Mouse (Mus musculus) forebrain, postnatal 0 days (tissue): ENCODE measurements at regions not wholly inside any gene's neighbourhood (a gene's known extent, or its start where the extent isn't known, plus 50 kb on each side); places are given as distances from the start of the nearest gene placed in this dataset.
A peak's percentile ranks its signal among the peaks of the same experiment; 100 is the strongest.

Experiments
- ATAC-seq: fragments of 200-750 bp; cut with Nextera tagmentation; 2 replicates; pipeline ENCODE4 v1.8.0; 2017; ENCODE audit warnings: mild to moderate bottlenecking, moderate library complexity
- DNase-seq: peaks from one replicate; pipeline ENCODE4 v3.0.0-alpha.2; 2015
- H3K27ac ChIP-seq: fragments of 300-500 bp; sonication (generic); 2 replicates; pipeline ENCODE4 v1.5.1; 2014; ENCODE audit warnings: low read depth, mild to moderate bottlenecking, antibody characterized with exemption, low read length, moderate library complexity, mixed read lengths
- H3K27me3 ChIP-seq: fragments of 300-500 bp; sonication (generic); 2 replicates; pipeline ENCODE4 v1.6.1; 2014; ENCODE audit warnings: mild to moderate bottlenecking, low read length, mixed read lengths; ENCODE audit not compliant: insufficient read depth
- H3K36me3 ChIP-seq: fragments of 300-500 bp; sonication (generic); 2 replicates; pipeline ENCODE4 v1.6.1; 2014; ENCODE audit warnings: mild to moderate bottlenecking, moderate library complexity; ENCODE audit not compliant: insufficient read depth
- H3K4me1 ChIP-seq: fragments of 300-500 bp; sonication (generic); 2 replicates; pipeline ENCODE4 v1.6.1; 2014; ENCODE audit warnings: antibody characterized with exemption; ENCODE audit not compliant: insufficient read depth
- H3K4me2 ChIP-seq: fragments of 300-500 bp; sonication (generic); 2 replicates; pipeline ENCODE4 v1.6.1; 2014; ENCODE audit warnings: low read depth, mild to moderate bottlenecking, moderate library complexity
- H3K4me3 ChIP-seq: fragments of 300-500 bp; sonication (generic); 2 replicates; pipeline ENCODE4 v1.5.1; 2014; ENCODE audit warnings: low read depth, low read length, mixed read lengths
- H3K9ac ChIP-seq: fragments of 300-500 bp; sonication (generic); 2 replicates; pipeline ENCODE4 v1.6.1; 2014; ENCODE audit warnings: mild to moderate bottlenecking
- H3K9me3 ChIP-seq: fragments of 300-500 bp; sonication (generic); 2 replicates; pipeline ENCODE4 v1.6.1; 2016; ENCODE audit warnings: low read length
- CTCF ChIP-seq: sonication (generic); IDR thresholded peaks from 2 replicates; pipeline ENCODE4 v1.5.1; 2016; ENCODE audit warnings: antibody characterized with exemption, control low read depth, low read depth
- WGBS: fragments of 180-500 bp; shearing (Covaris S2); extraction: QIAGEN DNeasy Blood & Tissue Kit; methylation state at CpG from one replicate; pipeline ENCODE4 v1.1.7; 2014; 5-methylcytosine and 5-hydroxymethylcytosine counted together

DNA sequence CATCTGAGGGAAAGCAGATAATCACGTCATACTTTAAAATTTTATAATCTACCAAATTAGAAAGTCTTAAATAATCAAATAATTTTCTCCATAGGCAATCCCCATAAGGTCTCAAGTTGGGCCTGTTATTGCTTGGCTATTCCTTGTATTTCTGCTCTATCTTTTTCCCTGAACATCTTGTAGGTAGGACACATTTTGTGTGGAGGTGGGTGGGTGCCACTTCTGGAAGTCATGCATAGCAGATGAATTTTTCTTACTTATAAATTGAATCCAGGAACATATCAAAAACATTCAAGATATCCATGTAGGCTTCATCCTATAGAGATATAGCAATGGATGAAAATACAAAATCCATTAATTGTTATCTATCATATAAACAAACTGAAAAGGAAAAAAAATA is 1418.7 kb downstream of the Cdh11 start:
- Histone ChIP-seq H3K4me3 (no peak overlapping the region), H3K27ac (no peak overlapping the region), H3K9ac (no peak overlapping the region), H3K27me3 (no peaks in the 10 kb centered on the region), H3K4me1 (no peaks in the 10 kb centered on the region), H3K36me3 (no peaks in the 10 kb centered on the region), H3K4me2 (no peak overlapping the region), H3K9me3 (no peaks in the 10 kb centered on the region)
- DNase-seq (no peak), ATAC-seq (no peak)
- no peak for TF ChIP-seq CTCF
- WGBS, result 82% methylated on average over 1 of the region's 1 CpGs

DNA sequence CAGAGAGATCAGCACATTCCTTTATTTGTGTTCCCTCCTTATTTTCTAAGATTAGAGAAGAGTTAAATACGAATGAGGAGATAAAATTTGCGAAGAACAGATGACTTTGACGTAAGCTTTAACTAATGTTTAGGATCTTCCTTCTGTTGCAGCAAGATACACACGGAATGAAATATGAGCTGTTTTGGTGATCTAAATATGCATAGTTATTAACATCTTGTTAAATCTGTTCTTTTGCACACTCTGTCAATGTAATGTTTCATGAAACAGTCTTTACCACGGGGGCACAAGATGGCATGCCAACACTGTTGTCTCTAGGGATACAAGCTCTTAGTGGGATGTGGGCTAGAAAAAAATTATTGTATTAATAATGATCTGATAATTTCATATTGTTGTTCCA is 1434.6 kb downstream of the Cdh11 start:
- H3K4me2 ChIP-seq, result no peak overlapping the region
- no peaks in the 10 kb centered on the region for H3K36me3 ChIP-seq
- 39% methylated on average over 5 of the region's 5 CpGs for WGBS
- no peak for TF ChIP-seq CTCF
- peak; percentile 10 for DNase-seq
- H3K27ac ChIP-seq, result no peak overlapping the region
- ATAC-seq, result no peak
- H3K27me3 ChIP-seq, result no peaks in the 10 kb centered on the region
- H3K9me3 ChIP-seq, result no peaks in the 10 kb centered on the region
- no peak overlapping the region for H3K9ac ChIP-seq
- no peak overlapping the region for H3K4me3 ChIP-seq
- H3K4me1 ChIP-seq, result no peaks in the 10 kb centered on the region

DNA sequence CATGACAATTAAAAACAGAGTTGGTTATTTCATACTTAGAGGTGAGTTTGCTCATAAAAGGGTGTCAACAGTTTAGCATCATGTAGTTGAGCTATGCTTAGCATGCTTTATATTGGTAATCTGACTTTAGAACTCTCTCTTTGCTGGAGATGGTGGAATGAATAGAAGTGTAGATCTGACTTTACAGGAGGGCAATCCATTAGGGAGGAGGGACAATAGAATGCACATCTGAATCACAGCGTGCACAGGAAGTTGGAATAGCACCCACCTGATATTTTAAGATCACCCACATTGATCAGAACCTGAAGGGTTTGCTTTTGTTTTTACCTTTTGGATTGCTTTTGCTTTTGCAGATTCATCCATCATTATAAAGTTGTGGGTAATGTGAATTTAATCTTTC is 1435.7 kb downstream of the Cdh11 start:
- Histone ChIP-seq H3K9me3 (no peaks in the 10 kb centered on the region), H3K4me3 (no peak overlapping the region), H3K9ac (no peak overlapping the region), H3K4me1 (no peaks in the 10 kb centered on the region), H3K27ac (no peak overlapping the region), H3K36me3 (no peaks in the 10 kb centered on the region), H3K4me2 (no peak overlapping the region), H3K27me3 (no peaks in the 10 kb centered on the region)
- 65% methylated on average over 1 of the region's 1 CpGs for WGBS
- DNase-seq (no peak), ATAC-seq (no peak)
- no peak for TF ChIP-seq CTCF

DNA sequence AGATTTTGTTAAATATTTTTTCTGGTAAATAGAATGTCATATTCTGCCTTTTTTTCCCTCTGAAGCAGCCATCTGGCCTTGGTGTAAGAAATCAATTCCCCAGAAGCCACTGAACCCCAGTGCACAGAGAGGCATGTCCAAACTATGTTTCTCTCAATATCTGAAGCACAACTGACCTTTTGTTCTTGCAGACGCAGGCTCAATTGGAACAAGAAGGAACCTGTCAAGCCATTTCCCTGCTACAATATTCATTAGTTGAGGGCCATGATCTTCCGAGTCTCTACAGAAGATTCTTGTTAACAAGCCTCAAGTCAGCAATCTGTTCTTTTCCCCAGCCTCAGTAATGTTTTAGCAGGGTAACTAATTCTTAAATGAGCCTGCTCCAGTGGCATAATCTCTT is 1456.2 kb downstream of the Cdh11 start:
- Histone ChIP-seq H3K27ac (no peak overlapping the region), H3K9me3 (no peaks in the 10 kb centered on the region), H3K4me1 (no peaks in the 10 kb centered on the region), H3K4me3 (no peak overlapping the region), H3K4me2 (no peak overlapping the region), H3K27me3 (no peaks in the 10 kb centered on the region), H3K36me3 (no peaks in the 10 kb centered on the region), H3K9ac (no peak overlapping the region)
- peak; percentile 11 for DNase-seq
- TF ChIP-seq CTCF, result no peak
- WGBS, result 13% methylated on average over 2 of the region's 2 CpGs
- ATAC-seq, result no peak

DNA sequence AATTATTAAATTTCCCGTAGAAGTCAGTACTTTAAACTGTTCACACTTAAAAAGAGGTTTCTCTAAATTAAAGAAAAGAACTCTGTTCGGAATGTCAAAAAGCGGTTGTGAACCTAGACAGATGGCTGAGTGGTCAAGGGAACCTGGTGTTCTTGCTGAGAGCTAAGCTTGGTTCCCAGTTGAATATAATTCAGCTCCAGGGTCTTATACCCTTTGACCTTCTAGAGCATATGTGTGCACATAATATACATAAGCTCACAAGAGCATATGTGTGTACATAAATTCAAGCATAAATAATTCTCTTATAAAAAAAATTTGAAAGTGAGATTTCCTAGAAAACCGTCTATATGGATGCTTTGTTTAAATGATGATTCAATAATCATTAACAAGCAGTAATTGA is 1456.7 kb downstream of the Cdh11 start:
- H3K27ac ChIP-seq, result no peak overlapping the region
- no peaks in the 10 kb centered on the region for H3K36me3 ChIP-seq
- ATAC-seq (no peak), DNase-seq (no peak)
- no peaks in the 10 kb centered on the region for H3K4me1 ChIP-seq
- H3K4me2 ChIP-seq, result no peak overlapping the region
- no peaks in the 10 kb centered on the region for H3K9me3 ChIP-seq
- no peak overlapping the region for H3K9ac ChIP-seq
- WGBS, result 75% methylated on average over 4 of the region's 4 CpGs
- H3K4me3 ChIP-seq, result no peak overlapping the region
- no peak for TF ChIP-seq CTCF
- no peaks in the 10 kb centered on the region for H3K27me3 ChIP-seq

DNA sequence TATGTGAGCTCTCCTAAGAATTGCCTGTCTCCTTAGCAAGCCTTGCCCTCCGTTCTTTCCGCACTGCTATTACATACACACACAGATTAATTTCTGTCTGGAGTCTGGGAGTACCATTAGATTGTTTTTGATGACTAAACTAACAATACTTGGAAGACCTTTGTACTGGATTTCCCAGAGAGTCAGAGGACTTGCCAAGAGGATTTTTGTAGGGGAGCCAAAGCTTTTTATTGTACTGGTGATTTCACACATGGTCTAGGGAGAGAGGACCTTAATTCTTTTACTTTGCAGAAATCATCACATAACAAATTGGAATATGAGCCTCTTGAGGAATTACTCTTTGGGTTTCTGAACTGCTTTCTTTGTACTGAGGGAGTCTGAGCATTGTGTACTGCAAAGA is 1486.9 kb downstream of the Cdh11 start:
- WGBS, result 60% methylated on average over 2 of the region's 2 CpGs
- Histone ChIP-seq H3K9ac (no peak overlapping the region), H3K4me3 (no peak overlapping the region), H3K4me1 (no peaks in the 10 kb centered on the region), H3K27ac (no peak overlapping the region), H3K27me3 (no peaks in the 10 kb centered on the region), H3K9me3 (no peaks in the 10 kb centered on the region), H3K36me3 (no peaks in the 10 kb centered on the region), H3K4me2 (no peak overlapping the region)
- DNase-seq, result no peak
- TF ChIP-seq CTCF, result no peak
- no peak for ATAC-seq

DNA sequence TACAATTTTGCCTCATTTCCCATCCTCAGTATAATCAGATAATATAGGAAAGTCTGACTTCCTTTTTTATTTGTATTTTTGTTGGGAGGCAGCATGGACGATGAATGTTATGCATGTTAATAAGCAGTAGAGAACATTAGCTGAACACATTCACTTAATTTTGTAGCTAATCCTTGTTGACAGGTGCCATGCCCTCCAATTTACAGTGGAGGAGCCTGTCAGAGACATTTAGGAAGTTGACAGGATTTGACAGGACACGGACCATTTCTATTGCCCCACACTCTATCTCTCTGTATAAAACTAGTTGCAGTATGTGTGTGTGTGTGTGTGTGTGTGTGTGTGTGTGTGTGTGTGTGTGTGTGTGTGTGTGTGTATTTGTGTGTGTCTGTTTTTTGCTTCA is 1495.4 kb downstream of the Cdh11 start:
- Histone ChIP-seq H3K9ac (no peak overlapping the region), H3K27ac (no peak overlapping the region), H3K9me3 (no peaks in the 10 kb centered on the region), H3K27me3 (no peaks in the 10 kb centered on the region), H3K4me3 (no peak overlapping the region), H3K4me1 (no peaks in the 10 kb centered on the region), H3K36me3 (no peaks in the 10 kb centered on the region), H3K4me2 (no peak overlapping the region)
- WGBS, result 76% methylated on average over 2 of the region's 2 CpGs
- ATAC-seq (no peak), DNase-seq (no peak)
- no peak for TF ChIP-seq CTCF

DNA sequence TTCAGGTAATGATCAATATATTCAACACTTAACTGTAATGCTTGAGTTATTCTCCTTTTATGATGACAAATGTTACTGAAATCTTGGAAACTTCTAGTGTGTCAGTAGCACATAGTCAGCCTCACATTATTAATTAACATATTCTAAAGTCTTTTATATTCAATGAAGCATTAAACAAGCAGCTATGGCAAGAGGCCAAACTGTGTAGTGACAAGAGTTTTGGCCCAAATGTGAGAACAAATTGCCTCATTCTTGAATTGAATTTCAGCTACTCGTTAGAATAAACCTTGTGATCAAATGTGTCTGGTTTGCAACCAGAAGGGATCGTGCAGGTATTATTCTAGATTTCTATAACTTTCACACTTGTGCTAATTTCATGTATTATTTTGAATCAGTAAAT is 1542.8 kb downstream of the Cdh11 start:
- H3K9ac ChIP-seq, result no peak overlapping the region
- H3K9me3 ChIP-seq, result no peaks in the 10 kb centered on the region
- no peak overlapping the region for H3K27ac ChIP-seq
- DNase-seq (peak; percentile 22), ATAC-seq (no peak)
- H3K27me3 ChIP-seq, result no peaks in the 10 kb centered on the region
- H3K4me3 ChIP-seq, result no peak overlapping the region
- H3K4me2 ChIP-seq, result no peak overlapping the region
- WGBS, result 24% methylated on average over 2 of the region's 2 CpGs
- H3K4me1 ChIP-seq, result no peaks in the 10 kb centered on the region
- TF ChIP-seq CTCF, result no peak
- no peaks in the 10 kb centered on the region for H3K36me3 ChIP-seq
